Mouse (Mus musculus) regulatory T cell (primary cell): ENCODE data around the gene Olfr394.
"Not testable (repeated sequence)": the region's sequence is repeated elsewhere in the genome, so short reads cannot be mapped to it uniquely, and the experiment has no call there.

ENCODE experiments used
- in situ Hi-C: fragments of 300-600 bp; cut with MboI, MseI; formaldehyde crosslinking; loops from one replicate; pipeline ENCODE4 v1.15.1; 2025; ENCODE audit warnings: high pct_unique_total_duplicates

The Olfr394 gene

GRCm38 (mm10) chr11:73890671-73891070 is at the start of gene Olfr394:
Gene Olfr394, minus strand, starts transcription at chr11:73890771.
- in situ Hi-C loops, result no loop called here

- in situ Hi-C loops, result no loop called here
These were observed 45.8 kb upstream of the Olfr394 start, which contains the start of gene Olfr23 for GRCm38 (mm10) chr11:73936377-73936776. Gene Olfr23, plus strand, starts transcription at chr11:73936677.

GRCm38 (mm10) chr11:73909199-73909598 is 18.6 kb upstream of the Olfr394 start, which contains the start of gene Olfr395:
Gene Olfr395, minus strand, starts transcription at chr11:73909299.
- in situ Hi-C loops, result not testable (repeated sequence)

GRCm38 (mm10) chr11:73851354-73851753 is 39.2 kb downstream of the Olfr394 start, which contains the start of gene Olfr393:
Gene Olfr393, minus strand, starts transcription at chr11:73851454.
- in situ Hi-C loops, result no loop called here
